Mouse (Mus musculus): ENCODE data around the gene Ubald2. TPM values are rescaled to one million over a fixed set of nuclear protein-coding genes. Genes with fewer than 3 reads are reported as not detected.

Ubald2 gene
- polyA plus RNA-seq, 1 experiment from 2014 or later = 29.8 TPM

GRCm38 (mm10) chr11:116418841-116419462 is 14.9 kb upstream of the Ubald2 start:
- Histone ChIP-seq H3K36me3 (replicated peaks; ENCODE audit: insufficient read depth, low read length) (no peaks in the 10 kb centered on the region), H3K9ac (replicated peaks) (no peak overlapping the region), H3K9me3 (ENCODE audit: low read length) (no peaks in the 10 kb centered on the region), H3K4me1 (ENCODE audit: insufficient read depth) (peaks cover 8% of the 10 kb centered on the region; the same call in 1 of the 2 replicates), H3K27ac (ENCODE audit: low read depth) (0 out of 2 replicates have a peak overlapping the region, but pooled peaks have one; percentile 6), H3K27me3 (ENCODE audit: insufficient read depth, low read length) (no peaks in the 10 kb centered on the region), H3K4me2 (ENCODE audit: low read depth, low read length) (no peak overlapping the region), H3K4me3 (ENCODE audit: low read depth, low read length) (no peak overlapping the region)
- DNase-seq (no peak), ATAC-seq (no peak)
- TF ChIP-seq CTCF (IDR thresholded peaks at IDR 0.05; ENCODE audit: low read depth) (no peak), EP300 (IDR thresholded peaks at IDR 0.05; ENCODE audit: low read depth) (no peak)
- 77% methylated on average over 6 of the region's 6 CpGs for WGBS (ENCODE audit: insufficient replicate concordance)

DNA sequence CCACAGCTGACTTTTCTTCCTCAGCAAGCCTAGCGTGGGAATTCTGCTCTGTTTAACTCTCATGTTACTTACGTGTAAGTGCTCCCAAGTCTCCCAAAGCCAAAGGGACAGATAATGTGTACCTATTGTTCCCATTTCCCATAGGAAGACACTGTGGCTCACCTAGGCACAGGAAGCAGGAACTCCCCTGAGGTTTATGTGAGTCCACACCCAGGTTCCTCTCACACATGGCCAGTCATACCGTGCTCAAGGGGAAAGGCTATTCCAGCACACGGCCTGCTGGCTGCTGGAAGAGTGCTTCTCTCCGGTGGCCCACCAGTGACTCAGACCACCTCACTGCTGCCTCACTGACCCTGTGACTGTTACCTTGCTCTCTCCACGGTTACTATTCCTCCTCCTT is 12.8 kb upstream of the Ubald2 start:
- Histone ChIP-seq H3K27ac (ENCODE audit: low read depth) (no peak overlapping the region), H3K27me3 (ENCODE audit: insufficient read depth, low read length) (no peaks in the 10 kb centered on the region), H3K4me3 (ENCODE audit: low read depth, low read length) (no peak overlapping the region), H3K4me1 (ENCODE audit: insufficient read depth) (peaks cover 11% of the 10 kb centered on the region; the same call in 1 of the 2 replicates), H3K36me3 (replicated peaks; ENCODE audit: insufficient read depth, low read length) (no peaks in the 10 kb centered on the region), H3K9ac (replicated peaks) (no peak overlapping the region), H3K4me2 (ENCODE audit: low read depth, low read length) (no peak overlapping the region), H3K9me3 (ENCODE audit: low read length) (no peaks in the 10 kb centered on the region)
- ATAC-seq (no peak), DNase-seq (no peak)
- TF ChIP-seq CTCF (IDR thresholded peaks at IDR 0.05; ENCODE audit: low read depth) (no peak), EP300 (IDR thresholded peaks at IDR 0.05; ENCODE audit: low read depth) (no peak)
- 78% methylated on average over 6 of the region's 6 CpGs for WGBS (ENCODE audit: insufficient replicate concordance)

GRCm38 (mm10) chr11:116422562-116422961 is 11.3 kb upstream of the Ubald2 start:
- whole genome bisulfite sequencing (ENCODE audit: insufficient replicate concordance) = 76% methylated on average over 2 of the region's 2 CpGs
- no peak for TF ChIP-seq EP300 (IDR thresholded peaks at IDR 0.05; ENCODE audit: low read depth)
- no peak for TF ChIP-seq CTCF (IDR thresholded peaks at IDR 0.05; ENCODE audit: low read depth)
- no peak overlapping the region for H3K27ac ChIP-seq (ENCODE audit: low read depth)
- no peaks in the 10 kb centered on the region for H3K9me3 ChIP-seq (ENCODE audit: low read length)
- H3K9ac ChIP-seq (replicated peaks) = no peak overlapping the region
- no peak overlapping the region for H3K4me3 ChIP-seq (ENCODE audit: low read depth, low read length)
- no peaks in the 10 kb centered on the region for H3K36me3 ChIP-seq (replicated peaks; ENCODE audit: insufficient read depth, low read length)
- H3K27me3 ChIP-seq (ENCODE audit: insufficient read depth, low read length) = no peaks in the 10 kb centered on the region
- no peak for ATAC-seq
- DNase-seq = no peak
- H3K4me2 ChIP-seq (ENCODE audit: low read depth, low read length) = no peak overlapping the region
- peaks cover 11% of the 10 kb centered on the region; the same call in 1 of the 2 replicates for H3K4me1 ChIP-seq (ENCODE audit: insufficient read depth)

- Histone ChIP-seq H3K9me3 (ENCODE audit: low read length) (no peaks in the 10 kb centered on the region), H3K27me3 (ENCODE audit: insufficient read depth, low read length) (no peaks in the 10 kb centered on the region), H3K4me3 (ENCODE audit: low read depth, low read length) (no peak overlapping the region), H3K9ac (replicated peaks) (no peak overlapping the region), H3K27ac (ENCODE audit: low read depth) (peak overlapping the region; percentile 81; the same call in 1 of the 2 replicates), H3K4me1 (ENCODE audit: insufficient read depth) (peaks cover 11% of the 10 kb centered on the region; the same call in 1 of the 2 replicates), H3K4me2 (ENCODE audit: low read depth, low read length) (no peak overlapping the region), H3K36me3 (replicated peaks; ENCODE audit: insufficient read depth, low read length) (no peaks in the 10 kb centered on the region)
- WGBS (ENCODE audit: insufficient replicate concordance) = 80% methylated on average over 6 of the region's 6 CpGs
- DNase-seq (no peak), ATAC-seq (no peak)
- TF ChIP-seq EP300 (IDR thresholded peaks at IDR 0.05; ENCODE audit: low read depth) (no peak), CTCF (IDR thresholded peaks at IDR 0.05; ENCODE audit: low read depth) (no peak)
Measured at GRCm38 (mm10) chr11:116423214-116423613, 10.7 kb upstream of the Ubald2 start.

DNA sequence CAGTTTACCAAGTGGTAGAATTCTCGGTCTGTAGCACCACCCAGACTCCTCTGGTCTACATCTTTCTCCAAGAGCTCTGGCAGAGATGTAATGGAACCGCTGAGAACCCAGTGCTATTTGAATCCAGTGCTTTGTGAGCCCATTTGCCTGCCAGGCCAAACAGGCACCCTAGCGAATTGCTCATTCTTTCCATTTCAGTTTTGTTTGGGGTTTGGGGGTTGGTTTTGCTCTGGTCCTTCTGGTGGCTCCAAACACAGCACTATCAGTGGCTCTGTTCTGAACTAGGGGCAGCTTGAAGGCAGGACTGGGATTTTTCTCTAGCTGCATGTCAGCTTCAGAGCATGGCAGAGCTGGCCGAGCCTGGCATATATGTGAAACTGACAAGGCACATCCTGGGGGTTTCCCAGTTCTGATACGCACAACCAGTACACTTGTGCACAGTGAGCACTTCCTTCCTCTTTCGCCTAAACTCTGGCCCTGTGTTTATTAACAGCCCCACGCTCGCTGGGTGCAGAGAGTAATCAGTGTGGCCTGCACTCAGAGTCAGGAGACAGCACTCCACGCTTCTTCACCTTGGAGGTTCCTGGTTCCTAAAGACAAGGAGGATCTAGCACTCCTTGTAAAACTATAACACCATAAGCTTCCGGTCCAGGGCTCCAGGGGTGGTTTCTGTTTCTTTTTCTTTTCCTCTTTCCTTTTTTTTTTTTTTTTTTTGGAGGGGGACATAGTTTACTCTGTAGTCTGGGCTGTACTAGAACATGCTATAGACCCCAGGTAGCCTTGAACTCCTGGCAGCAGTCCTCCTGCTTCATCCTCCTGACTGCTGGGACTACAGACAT is 9.9 kb upstream of the Ubald2 start:
- no peaks in the 10 kb centered on the region for H3K9me3 ChIP-seq (ENCODE audit: low read length)
- H3K4me3 ChIP-seq (ENCODE audit: low read depth, low read length) = no peak overlapping the region
- H3K4me1 ChIP-seq (ENCODE audit: insufficient read depth) = peaks cover 10% of the 10 kb centered on the region
- H3K27ac ChIP-seq (ENCODE audit: low read depth) = peak overlapping the region; percentile 81
- peak overlapping the region; percentile 24 for H3K4me2 ChIP-seq (ENCODE audit: low read depth, low read length)
- H3K27me3 ChIP-seq (ENCODE audit: insufficient read depth, low read length) = no peaks in the 10 kb centered on the region
- TF ChIP-seq EP300 (IDR thresholded peaks at IDR 0.05; ENCODE audit: low read depth) = no peak
- TF ChIP-seq CTCF (IDR thresholded peaks at IDR 0.05; ENCODE audit: low read depth) = no peak
- DNase-seq = peak; percentile 47
- 42% methylated on average over 10 of the region's 10 CpGs for WGBS (ENCODE audit: insufficient replicate concordance)
- H3K36me3 ChIP-seq (replicated peaks; ENCODE audit: insufficient read depth, low read length) = no peaks in the 10 kb centered on the region
- peak; percentile 76 for ATAC-seq
- no peak overlapping the region; the same call in 1 of the 2 replicates for H3K9ac ChIP-seq (replicated peaks)
